Mouse (Mus musculus) B cell, adult 2 months (primary cell): ENCODE data around the gene Cox4i1.
A peak's percentile ranks its signal among the peaks of the same experiment; 100 is the strongest.

Experiments used
- DNase-seq, 2 experiments: peaks; one replicate each; pipeline ENCODE4 v3.0.0; 2022

Gene Cox4i1

GRCm38 (mm10) chr8:120665726-120666455 lies 2.1 kb upstream of the Cox4i1 start:
- DNase-seq = no peak

- no peak for DNase-seq
These were observed 1.1 kb upstream of the Cox4i1 start for GRCm38 (mm10) chr8:120666807-120667470.

GRCm38 (mm10) chr8:120668374-120668905 lies 418 bp downstream of the Cox4i1 start, which contains the start of gene Emc8:
Gene Emc8, minus strand, starts transcription at chr8:120668573.
- DNase-seq = no peak

GRCm38 (mm10) chr8:120671775-120672174 lies 3.8 kb downstream of the Cox4i1 start:
- no peak for DNase-seq

- DNase-seq = no peak
These were observed 4.7 kb downstream of the Cox4i1 start for GRCm38 (mm10) chr8:120672626-120673229.

- no peak for DNase-seq
These were observed 5.3 kb downstream of the Cox4i1 start for GRCm38 (mm10) chr8:120673298-120673697.

- no peak for DNase-seq
These were observed 7.7 kb downstream of the Cox4i1 start for GRCm38 (mm10) chr8:120675718-120676117.

- DNase-seq = peak; percentile 92 to 93
These were observed 10.4 kb downstream of the Cox4i1 start for GRCm38 (mm10) chr8:120678447-120678846.

GRCm38 (mm10) chr8:120679629-120680387 lies 11.8 kb downstream of the Cox4i1 start:
- no peak for DNase-seq

GRCm38 (mm10) chr8:120680405-120680804 lies 12.4 kb downstream of the Cox4i1 start:
- peak; percentile 77 for DNase-seq

GRCm38 (mm10) chr8:120681113-120681512 lies 13.1 kb downstream of the Cox4i1 start:
- DNase-seq = no peak

GRCm38 (mm10) chr8:120683602-120684001 lies 15.6 kb downstream of the Cox4i1 start:
- peak; percentile 87 to 88 for DNase-seq

GRCm38 (mm10) chr8:120684082-120684481 lies 16.1 kb downstream of the Cox4i1 start:
- no peak for DNase-seq

GRCm38 (mm10) chr8:120685097-120685496 lies 17.1 kb downstream of the Cox4i1 start:
- no peak for DNase-seq

GRCm38 (mm10) chr8:120685591-120685990 lies 17.6 kb downstream of the Cox4i1 start:
- DNase-seq = no peak

GRCm38 (mm10) chr8:120686051-120686450 lies 18.0 kb downstream of the Cox4i1 start:
- DNase-seq = peak in 1 of 2 experiments; percentile 34

- no peak for DNase-seq
These were observed 18.6 kb downstream of the Cox4i1 start for GRCm38 (mm10) chr8:120686576-120686975.

GRCm38 (mm10) chr8:120687786-120688185 lies 19.8 kb downstream of the Cox4i1 start:
- DNase-seq = no peak

GRCm38 (mm10) chr8:120688511-120688910 lies 20.5 kb downstream of the Cox4i1 start:
- DNase-seq = no peak

GRCm38 (mm10) chr8:120692934-120693333 lies 24.9 kb downstream of the Cox4i1 start:
- no peak for DNase-seq

- DNase-seq = peak; percentile 51 to 57
These were observed 26.0 kb downstream of the Cox4i1 start for GRCm38 (mm10) chr8:120693861-120694493.
